Mouse (Mus musculus): Measurements from ENCODE around the gene Pla2g6.

The Pla2g6 gene

DNA sequence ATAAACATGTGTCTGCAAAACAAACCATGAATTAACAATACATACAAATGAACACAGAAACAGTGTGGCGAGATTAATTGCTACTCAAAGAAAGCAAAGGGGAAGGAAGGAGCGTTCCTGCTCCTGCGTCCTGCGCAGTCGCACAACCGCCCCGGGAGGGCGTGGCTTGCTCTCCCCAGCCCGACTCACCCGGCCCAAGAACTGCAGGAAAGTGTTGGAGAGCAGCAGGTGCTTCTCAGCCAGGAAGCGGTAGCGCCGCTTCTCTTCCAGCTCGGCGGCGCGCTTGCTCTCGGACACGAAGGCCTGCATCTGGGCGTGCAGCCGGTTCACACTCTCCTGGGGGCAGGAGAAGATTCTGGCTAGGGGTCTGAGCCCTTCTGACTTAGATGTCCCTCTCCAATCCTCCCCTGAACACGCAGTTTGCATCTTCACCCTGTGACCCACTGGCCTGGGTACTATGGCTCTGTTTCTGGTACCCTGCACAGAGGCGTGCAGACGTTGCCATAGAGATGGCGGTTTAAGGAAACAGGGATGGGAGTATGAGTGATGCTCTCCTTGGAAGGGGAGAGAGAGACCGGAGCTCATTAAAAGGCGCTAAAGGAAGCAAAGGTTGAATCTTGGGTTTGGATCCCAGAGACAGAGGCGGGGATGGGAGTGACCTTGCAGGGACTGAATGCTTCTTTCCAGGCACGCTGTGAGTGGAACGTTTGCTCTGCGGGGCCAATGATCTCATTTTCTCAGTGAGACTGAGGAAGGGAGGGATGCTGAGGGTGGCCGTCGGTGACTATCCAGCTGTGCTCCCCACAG is 57.7 kb downstream of the Pla2g6 start:
- no peak for DNase-seq

DNA sequence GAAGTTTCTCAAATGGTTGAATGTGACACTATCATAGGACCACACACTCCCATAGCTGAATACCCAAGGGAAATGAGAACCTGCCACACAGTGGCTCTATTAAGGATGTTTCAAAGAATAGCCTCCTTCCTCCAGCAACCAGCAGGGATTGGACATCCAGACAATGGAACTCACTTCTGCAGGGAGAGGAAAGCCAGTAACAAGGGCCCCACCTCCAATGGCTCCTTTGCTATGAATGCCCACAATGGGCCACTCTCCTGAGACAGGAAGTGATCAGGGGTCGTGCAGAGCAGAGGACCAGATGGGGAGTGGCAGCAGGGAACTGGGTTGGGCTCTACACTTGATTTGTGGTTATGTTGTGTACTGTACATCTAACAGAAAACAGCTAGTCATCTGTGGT is 59.7 kb downstream of the Pla2g6 start:
- no peak for DNase-seq

DNA sequence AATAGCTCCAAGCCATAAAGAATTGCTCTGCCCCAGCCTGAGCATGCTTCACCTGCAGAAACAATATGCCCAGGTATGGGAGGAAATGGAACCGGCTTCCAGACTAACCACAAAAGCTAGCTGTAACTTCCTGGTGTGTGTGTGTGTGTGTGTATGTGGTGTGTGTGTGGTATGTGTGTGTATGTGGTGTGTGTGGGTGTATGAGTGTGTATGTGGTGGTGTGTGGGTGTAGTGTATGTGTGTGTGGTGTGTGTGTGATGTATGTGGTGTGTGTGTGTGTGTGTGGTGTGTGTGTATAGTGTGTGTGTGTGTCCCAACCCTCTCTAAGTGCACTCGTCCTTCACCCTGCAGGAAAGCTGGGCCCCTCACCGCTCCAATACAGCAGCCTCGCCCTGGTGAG is 62.8 kb downstream of the Pla2g6 start:
- no peak for DNase-seq

DNA sequence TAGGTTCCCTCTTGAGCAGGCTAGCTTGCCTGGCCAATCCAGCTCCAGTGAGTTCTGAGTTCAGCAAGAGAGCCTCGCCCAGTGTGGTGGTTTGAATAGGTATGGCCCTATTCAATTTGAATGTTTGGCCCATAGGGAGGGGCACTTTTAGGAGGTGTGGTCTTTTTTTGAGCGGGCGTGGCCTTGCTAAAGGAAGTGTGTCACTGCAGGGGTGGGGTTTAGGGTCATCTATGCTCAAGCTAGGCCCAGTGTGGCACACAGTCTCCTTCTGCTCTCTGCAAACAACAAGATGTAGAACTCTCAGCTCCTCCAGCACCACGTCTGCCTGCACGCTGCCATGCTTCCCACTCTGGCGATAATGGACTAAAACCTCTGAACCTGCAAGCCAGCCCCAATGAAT is 64.5 kb downstream of the Pla2g6 start:
- DNase-seq = no peak

DNA sequence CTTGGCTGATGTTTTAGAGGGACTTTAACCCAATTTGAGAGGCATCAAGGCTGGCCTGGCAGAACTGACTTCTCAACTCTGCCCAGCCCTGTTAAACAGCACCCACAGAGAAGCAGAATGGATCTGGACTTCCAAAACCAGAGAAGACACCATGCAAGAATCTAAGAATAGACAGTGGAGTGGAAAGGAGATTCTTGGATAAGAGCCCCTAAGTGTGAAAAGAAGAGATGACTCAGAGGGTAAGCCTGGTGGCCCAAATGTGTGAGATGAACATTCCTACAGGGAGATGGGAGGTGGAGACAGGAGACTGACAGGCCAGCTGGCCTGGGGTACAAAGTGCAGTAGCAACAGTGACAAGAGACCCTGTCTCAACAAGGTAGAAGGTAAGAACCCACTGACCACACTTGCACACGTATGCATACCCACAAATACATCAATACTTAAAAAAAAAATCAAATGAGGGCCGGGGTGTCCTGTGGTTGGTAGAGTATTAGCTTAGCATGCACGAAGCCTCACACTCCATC is 65.3 kb downstream of the Pla2g6 start:
- DNase-seq = no peak

DNA sequence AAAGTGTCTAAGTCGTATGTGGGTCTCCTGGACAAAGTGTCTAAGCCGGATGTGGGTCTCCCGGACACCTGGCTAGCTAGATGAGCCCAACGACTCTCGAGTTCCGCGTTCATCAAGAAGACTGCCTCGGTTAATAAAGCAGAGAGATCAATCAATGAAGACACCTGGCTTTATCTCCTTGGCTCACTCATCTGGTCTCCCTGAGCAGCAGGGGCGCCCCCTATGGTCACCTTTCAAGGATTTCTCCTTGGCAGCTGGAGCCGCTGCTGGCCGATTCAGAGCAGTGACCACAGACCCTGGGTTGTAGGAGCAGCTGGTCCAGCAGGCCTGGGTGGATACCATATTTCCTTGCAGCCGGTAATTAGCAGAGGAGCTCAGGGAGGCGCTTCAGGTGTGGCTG is 65.8 kb downstream of the Pla2g6 start:
- DNase-seq = no peak

DNA sequence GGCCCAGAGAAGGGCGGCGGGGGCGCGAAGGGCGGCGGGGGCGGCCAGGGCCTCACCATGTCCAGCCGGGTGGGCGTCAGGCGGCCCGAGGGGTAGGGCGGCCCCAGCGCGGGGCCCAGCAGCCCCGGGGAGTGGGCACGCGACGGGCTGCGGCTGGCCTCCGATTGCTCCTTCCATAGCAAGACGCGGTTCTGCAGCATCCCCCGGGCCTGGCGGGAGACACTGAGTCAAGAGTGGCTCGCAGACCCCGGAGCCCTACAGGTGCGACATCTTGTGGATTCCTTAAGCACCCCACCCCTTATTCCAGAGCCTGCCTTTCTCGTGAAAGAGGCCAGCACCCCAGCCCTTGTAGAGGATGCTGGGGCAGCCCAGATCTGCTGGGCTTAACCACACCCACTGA is 66.4 kb downstream of the Pla2g6 start:
- no peak for DNase-seq

DNA sequence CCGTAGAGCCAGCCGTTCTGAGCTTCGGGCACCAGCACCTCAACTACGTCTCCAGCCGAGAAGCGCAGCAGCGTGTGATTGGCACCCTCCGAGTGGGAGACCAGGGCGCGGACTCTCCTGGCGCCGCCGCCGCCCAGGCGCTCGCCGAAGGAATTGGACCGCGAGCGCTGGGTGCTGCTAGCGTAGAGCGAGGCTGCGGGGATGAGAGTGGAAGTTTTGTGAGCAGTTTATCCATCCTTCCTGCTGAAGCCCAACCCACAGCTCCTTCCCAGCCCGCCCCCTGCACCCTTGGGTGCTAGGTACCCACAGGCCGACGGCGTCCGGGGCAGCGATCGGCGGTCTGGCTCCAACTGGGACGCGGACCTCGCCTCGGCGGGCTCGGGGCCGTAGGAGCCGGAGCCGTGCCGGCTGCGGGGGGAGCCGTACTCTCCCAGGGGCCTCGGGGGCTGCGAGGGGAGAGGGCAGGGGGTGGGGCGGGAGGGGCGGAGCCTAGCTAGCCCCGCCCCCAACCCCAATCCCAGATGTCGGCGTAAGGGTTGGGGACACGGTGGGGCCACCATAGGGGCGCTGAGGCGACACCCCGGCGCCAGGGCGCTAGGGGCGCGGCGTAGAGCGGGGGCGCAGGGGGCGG is 67.0 kb downstream of the Pla2g6 start:
- DNase-seq = no peak

DNA sequence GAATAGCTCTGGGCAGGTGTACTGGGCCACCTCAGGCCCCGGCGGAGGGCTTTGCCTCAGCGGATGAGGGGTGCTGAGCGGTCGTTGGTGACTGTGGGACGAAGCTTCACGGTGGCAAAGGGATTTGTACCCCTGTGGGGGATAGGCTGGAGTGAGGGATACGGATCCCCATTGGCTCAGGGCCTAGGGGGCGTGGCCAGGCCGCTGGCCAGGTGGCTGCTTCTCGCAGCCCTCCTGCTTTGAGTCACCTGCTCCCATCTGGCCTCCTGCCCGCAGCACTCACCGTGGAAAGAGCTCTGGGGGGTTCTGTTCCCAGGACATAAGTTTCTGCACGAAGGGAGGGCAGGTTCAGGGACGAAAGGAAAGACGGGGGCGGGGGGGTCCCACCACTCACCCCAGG is 69.7 kb downstream of the Pla2g6 start:
- DNase-seq = no peak

DNA sequence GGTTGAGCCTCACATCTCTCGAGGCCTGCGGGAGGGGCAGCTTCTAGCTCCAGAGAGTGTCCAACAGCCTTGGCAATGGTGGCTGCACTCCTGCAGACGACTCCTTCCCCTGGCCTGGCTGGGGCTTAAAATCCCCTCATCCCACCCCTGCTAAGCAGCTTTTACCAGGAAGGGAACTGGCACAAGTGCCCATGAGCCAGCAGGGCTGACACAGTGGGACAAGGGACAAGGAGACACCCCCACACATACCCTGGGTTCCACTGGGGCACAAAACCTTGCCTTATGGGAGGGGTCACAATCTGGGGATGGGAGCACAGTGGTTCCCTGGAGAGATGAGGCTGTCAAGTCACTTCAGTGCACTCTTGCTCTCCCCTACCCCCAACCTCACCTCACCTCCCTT is 73.5 kb downstream of the Pla2g6 start, which contains the start of gene Slc16a8:
Slc16a8 (minus strand) TSS at position 101 of the 400 bp plus-strand sequence.
- DNase-seq = no peak

DNA sequence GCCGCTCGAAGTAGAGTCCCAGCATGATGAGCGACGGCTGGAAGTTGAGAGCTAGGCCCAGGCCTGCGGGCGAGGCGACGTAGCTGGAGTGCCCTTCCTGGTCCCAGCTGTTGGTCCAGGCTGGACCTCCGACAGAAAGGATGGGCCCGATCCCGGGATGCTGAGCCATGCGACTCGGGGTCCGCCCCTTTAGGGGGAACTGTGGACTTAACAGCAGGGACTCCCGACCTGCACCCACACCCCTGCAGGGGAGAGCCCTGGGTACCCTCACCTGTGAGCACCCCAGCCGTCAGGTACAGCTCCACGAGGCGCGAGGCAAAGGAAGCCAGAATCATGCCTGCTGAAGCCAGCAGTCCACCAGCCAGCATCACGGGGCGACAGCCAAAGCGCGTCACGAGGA is 75.6 kb downstream of the Pla2g6 start:
- no peak for DNase-seq

DNA sequence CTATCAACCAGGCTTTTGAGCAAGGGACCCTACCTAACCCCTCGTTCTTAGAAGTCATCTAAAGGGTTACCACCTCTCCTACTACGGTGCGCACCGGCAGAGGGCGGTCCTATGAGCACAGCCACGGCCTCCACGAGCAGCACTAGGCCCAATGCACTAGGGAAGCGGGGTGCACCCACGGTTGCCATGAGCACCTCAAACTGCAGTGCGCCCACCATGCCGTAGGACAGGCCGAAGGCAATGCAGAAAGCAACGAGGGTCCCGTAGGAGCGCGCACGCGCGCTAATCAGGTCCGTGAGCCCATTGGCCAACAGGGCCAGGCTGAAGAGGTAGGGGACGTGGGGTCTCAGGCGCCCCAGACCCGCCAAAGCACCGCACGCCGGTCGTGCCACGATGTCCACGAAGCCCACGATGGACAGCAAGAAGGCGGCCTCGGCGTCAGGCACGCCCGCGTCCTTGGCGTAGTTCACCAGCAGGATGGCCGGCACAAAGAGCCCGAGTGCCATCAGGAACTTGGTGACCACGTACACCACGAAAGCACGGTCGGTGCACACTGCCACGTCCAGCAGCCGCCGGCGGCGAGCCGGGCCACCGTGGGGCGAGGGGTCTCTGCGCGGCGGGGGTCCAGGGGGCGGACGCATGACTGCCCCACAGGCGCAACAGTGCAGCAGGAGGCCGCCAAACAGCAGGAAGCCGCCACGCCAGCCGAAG is 76.3 kb downstream of the Pla2g6 start:
- DNase-seq = no peak

DNA sequence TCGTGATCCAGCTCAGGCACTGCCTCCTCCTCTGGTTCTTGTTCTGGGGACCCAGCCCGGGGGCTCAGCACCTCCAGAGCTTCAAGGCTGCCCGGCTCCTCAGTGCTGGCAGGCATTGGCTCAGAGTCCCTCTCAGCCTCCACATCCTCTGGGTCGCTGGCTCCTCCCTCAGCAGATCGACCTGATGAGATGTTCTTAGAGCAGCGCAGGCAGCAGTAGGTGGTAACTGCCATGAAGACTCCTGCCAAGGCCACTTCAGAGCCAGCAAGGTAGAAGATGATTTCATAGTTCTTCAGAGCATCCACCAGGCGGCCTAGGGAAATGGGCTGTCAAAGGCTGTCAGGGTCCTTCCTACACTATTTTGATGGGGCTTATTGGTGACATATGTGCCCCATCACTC is 77.0 kb downstream of the Pla2g6 start:
- no peak for DNase-seq

DNA sequence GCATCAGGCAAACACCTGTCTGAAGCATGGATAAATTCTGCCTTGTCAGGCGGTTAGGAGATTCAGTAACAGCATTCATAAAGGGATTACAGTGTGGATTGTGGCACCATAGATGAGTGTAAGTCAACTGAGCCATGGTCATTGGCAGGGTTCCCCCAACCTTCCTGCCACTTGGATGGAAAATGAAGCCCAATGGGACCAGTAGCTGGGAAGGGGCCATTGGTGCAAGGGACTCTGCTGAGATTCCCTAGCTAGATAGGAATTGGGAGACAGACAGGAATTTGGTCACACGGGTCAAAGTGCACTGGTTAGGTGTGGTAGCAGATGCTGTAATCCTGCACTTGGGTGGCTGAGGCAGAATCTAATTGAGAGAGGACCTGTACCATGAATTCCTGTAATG is 78.0 kb downstream of the Pla2g6 start:
- DNase-seq = no peak

DNA sequence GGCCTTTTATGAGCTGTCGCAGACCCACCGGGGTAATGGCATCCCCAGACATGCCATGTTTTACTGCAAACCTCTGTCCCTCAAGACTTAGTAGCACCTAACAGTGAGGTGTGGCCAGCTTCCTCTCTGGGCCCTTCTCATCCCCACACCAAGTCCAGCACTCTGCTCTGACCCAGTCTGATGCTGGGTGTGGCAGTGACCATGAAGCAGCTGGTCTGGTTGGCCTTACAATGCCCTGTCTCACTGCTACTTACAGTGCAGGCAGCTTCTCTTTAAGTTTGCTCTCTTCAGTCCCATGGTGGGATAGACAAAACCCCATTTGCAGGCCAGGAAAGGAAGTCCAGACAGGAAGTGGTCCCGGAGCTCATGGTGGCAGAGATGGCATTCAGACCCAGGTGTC is 82.9 kb downstream of the Pla2g6 start:
- DNase-seq = no peak

DNA sequence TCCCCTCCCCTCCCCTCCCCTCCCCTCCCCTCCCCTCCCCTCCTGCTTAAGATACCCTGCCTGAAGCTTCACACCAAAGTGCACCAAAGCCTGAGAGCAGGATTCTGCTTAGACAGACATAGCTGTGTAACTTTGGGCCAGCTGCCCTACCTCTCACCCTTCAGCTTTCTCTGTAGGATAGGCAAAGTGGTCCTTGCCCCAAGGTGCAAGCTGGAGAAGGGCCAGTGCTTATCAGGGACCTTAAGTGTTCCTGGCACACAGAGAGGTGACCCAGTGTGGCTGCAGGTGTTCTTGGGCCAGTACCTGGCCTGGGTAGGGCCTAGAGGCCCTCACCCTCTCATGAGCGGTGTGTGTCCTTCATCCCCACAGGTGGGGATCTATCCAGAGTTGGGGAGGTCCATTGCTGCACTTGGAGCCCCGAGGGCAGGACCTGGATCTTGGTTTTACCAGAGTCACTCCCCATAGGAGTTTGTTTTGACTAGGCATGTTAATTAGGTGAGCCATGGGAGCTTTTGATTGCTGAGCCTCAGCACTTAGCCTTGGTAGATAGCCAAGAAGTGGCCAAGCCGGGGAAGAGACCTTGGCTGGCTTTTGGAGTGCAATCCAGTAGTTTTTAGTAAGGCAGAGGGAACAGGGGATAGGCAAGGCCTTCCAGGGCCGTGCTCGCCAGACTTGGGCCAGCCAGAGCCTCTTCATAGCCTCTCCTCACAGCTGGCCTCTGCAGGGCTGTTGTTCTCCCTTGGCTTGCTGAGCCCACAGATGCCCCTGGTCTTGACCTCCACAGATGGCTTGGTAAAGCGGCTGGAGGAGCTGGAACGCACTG is 83.9 kb downstream of the Pla2g6 start:
- DNase-seq = no peak

DNA sequence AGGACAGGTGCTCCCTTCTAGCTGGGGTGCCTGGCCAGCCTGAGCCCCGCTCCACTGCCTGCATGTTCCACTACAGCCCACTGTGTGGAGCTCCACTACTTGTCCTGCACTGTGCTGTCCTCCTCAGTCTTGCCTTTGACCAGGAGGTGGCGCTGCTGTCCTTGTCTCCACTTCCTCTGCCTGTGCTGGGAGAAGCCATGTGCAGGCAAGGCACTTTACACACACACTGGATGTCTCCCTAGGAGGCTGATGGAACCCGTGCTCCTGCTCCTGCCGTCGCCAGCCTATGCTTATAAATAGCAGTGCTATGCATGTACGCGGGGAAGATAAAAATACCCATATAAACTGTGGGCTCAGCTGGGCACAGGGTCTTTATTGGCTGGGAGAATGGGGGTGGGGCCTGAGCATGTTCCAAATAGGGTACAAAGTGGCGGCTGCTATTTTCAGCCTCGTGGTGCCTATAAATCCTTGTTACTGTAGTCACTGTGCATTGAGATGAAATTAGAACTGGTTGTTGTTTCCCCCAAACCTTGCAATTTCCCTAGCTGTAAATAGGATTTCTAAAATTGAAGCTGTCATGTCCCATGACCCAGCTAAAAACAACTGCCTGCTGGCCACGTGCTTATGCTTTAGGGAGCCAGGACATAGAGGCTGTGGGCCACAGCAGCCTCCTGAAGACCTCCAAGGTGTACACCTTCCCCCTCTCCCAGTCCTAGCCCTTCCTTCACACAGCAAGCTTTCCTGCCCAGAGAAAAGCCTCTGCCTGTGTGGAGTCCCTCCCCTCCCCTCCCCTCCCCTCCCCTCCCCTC is 84.8 kb downstream of the Pla2g6 start:
- peak; percentile 91 for DNase-seq

DNA sequence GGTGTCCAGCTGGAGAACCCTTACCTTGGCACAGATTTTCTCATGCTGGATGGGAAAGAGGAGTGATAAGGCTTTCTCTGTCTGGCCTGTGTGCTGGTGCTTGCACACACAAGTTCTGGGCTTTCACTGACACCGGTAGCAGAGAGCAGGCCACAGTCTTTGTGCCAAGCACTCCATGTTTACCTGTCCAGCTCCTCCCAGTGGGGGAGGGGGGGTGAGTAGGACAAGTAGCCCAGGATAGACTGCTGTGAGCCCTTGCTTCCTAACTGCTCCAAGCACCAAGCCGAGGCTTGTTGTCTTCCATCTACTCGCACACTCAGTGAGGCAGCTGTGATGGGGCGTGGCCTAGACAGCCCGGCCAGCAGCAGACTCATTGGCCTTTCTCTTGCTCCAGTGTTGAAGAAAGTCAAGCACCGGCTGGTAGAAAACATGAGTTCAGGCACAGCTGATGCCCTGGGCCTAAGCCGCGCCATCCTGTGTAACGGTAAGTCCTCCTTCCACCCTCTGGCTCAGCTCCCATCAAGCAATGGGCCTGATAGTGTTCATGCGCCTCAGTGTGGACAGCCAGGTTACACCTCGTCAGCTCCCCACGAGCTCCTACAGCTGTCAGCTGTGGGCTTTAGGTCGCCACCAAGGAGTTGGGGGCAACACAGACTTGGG is 85.5 kb downstream of the Pla2g6 start:
- DNase-seq = no peak

DNA sequence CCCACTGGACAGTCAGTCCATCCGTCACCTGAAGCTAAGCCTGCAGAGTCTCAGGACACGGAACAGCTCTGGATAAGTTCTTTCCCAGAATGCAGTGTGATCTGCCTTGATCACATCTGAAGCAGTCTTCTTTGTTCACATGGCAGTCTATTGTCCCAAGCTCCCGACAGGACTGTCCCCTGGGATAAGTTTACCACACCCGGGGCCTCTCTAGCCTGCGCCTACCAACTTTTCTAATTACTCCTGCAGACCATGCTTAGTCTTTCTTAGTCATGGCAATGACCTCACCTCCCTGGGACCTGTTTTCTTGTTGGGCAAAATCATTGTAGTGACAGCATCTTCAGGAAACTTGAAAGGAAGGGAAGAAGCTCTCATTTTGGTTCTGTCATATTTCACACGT is 90.2 kb downstream of the Pla2g6 start:
- DNase-seq = no peak
